Mouse (Mus musculus) retina, embryonic 14.5 days (tissue): ENCODE results near the gene Prmt1.
A peak's percentile ranks its signal among the peaks of the same experiment; 100 is the strongest.

Source experiments
- DNase-seq: peaks from one replicate; pipeline ENCODE4 v3.0.0-alpha.2; 2015; ENCODE audit warnings: low spot score

Prmt1 gene

GRCm38 (mm10) chr7:44951960-44952359 is 34.4 kb downstream of the Prmt1 start:
- peak; percentile 61 for DNase-seq

DNA sequence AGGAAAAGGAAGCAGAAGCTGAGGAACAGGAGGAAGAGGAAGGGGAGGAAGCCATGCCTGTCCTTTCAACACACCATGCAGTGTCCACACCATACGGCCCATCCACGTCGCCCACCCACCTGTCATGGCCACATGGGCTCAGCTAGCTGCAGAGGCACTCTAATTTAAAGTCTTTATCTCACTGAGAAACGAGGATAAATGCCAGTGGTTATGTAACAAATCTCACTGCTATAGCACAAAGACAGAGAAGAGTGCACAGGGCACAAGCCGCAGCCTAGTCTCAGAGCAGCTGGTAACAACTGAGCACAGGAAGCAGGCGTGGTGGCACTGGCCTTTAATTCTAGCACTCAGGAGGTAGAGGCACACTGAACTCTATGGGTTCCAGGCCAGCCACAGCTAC is 36.4 kb downstream of the Prmt1 start:
- DNase-seq, result no peak

- DNase-seq, result no peak
Measured at GRCm38 (mm10) chr7:44942904-44943303, 43.5 kb downstream of the Prmt1 start, which contains the start of gene Tsks. Tsks (plus strand) TSS chr7:44943204.

DNA sequence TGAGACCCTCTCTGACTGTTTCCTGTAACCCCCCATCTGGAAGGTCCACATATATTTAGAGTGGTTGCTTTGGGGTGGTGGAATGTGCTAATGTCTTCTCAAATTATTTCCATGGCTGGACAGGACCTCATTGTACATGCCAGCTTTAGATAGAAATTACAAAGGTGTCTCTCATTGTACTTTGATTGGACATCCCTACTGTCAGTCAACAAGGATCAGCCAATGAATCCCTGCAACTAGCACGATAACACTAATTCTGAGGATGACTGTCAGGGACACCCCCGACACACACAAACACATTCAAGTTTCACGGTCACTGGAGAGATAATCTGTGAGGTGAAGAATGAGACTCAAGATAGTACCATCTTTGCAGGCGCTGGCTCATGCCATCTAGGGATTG is 47.7 kb downstream of the Prmt1 start:
- DNase-seq, result no peak

GRCm38 (mm10) chr7:44929204-44930151 is 56.9 kb downstream of the Prmt1 start, which contains the start of gene Ap2a1:
Ap2a1 (minus strand) TSS chr7:44929496.
- peak; percentile 100 for DNase-seq

GRCm38 (mm10) chr7:44928570-44928969 is 57.8 kb downstream of the Prmt1 start:
- no peak for DNase-seq
